ENCODE assay signal across 20 mouse cellular contexts in the genomic region with DNA sequence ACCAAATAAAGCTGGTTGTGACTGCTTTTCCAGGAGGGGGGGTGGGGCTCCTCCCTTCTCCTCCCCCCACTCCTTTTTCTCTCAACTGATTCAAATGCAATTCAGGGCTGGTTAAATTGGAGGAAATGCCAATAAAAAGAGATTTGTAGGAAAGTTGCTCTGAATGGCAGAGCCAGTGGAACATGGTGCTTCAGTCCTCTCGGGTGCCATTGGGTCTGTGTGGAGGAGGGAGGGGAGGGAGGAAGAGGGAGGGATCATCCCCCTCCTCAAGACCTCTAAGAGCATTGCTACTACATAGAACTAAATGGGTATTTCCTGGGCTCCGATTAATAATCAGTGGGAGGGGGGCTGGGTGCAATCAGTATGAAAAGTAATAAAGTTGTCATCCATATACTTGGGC.
DNase-seq lines count a peak whose midpoint lies in the region; ATAC-seq and TF ChIP-seq lines count a peak whose summit lies in the region.
"Had no signal": no experiment of that assay in that cellular context is flagged by ENCODE, and none has a peak within 500 bp of the region (broad histone marks: within the 10 kb centered on the region; RNA-seq: fewer than 3 reads in every experiment).

No protein-coding gene starts in this region.

- TF ChIP-seq CTCF in forebrain, postnatal 0 days (IDR thresholded peaks at IDR 0.05; ENCODE audit: low read depth) = no peak

- H3K9ac ChIP-seq in forebrain, embryonic 16.5 days (replicated peaks; ENCODE audit: low read depth, low read length) = no peak overlapping the region
- no peak overlapping the region for H3K9ac ChIP-seq in forebrain, postnatal 0 days
- no peak overlapping the region for H3K9ac ChIP-seq in midbrain, embryonic 11.5 days (ENCODE audit: low read length)
- no peak overlapping the region for H3K9ac ChIP-seq in midbrain, embryonic 15.5 days
- no peak overlapping the region for H3K9ac ChIP-seq in neural tube, embryonic 13.5 days
- H3K9ac ChIP-seq: heart, embryonic 12.5 days; hindbrain, embryonic 15.5 days; liver, embryonic 13.5 days; lung, embryonic 14.5 days had no signal

- no peak overlapping the region for H3K4me3 ChIP-seq in forebrain, embryonic 16.5 days (replicated peaks; ENCODE audit: low read length)
- H3K4me3 ChIP-seq in forebrain, postnatal 0 days (ENCODE audit: low read depth, low read length) = no peak overlapping the region
- no peak overlapping the region for H3K4me3 ChIP-seq in midbrain, embryonic 11.5 days (ENCODE audit: low read depth, low read length)
- no peak overlapping the region for H3K4me3 ChIP-seq in midbrain, embryonic 15.5 days
- no peak overlapping the region for H3K4me3 ChIP-seq in neural tube, embryonic 13.5 days
- H3K4me3 ChIP-seq: heart, embryonic 12.5 days; hindbrain, embryonic 15.5 days; liver, embryonic 13.5 days had no signal

- H3K36me3 ChIP-seq in forebrain, embryonic 16.5 days (ENCODE audit: control insufficient read depth, insufficient read depth) = no peaks in the 10 kb centered on the region
- H3K36me3 ChIP-seq in forebrain, postnatal 0 days (ENCODE audit: insufficient read depth) = no peaks in the 10 kb centered on the region
- H3K36me3 ChIP-seq in midbrain, embryonic 11.5 days (ENCODE audit: control insufficient read depth, insufficient read depth, low read length) = no peaks in the 10 kb centered on the region
- H3K36me3 ChIP-seq in midbrain, embryonic 15.5 days (replicated peaks) = no peaks in the 10 kb centered on the region
- no peaks in the 10 kb centered on the region for H3K36me3 ChIP-seq in neural tube, embryonic 13.5 days
- H3K36me3 ChIP-seq: hindbrain, embryonic 15.5 days; liver, embryonic 13.5 days had no signal

- DNase-seq in forebrain, postnatal 0 days = no peak
- no peak for DNase-seq in midbrain, embryonic 11.5 days (ENCODE audit: low spot score, missing footprints)
- peak; percentile 44 for DNase-seq in forelimb bud, embryonic 11.5 days (ENCODE audit: low read depth, low spot score)
- no peak for DNase-seq in spleen, postnatal 14 days (ENCODE audit: low spot score in 2 of 2)
- no peak for DNase-seq in adrenal gland, postnatal 25 days
- DNase-seq: cerebellum, adult 11-12 months; cerebellum, postnatal 10 days; gastrocnemius, postnatal 14 days; heart, adult 11 months; heart, postnatal 10 days; kidney, adult 11 months; left cerebral cortex, postnatal 4 days; liver, embryonic 13.5 days; lung, embryonic 14.5 days; thymus, postnatal 36 days had no signal

- peaks cover 43% of the 10 kb centered on the region for H3K4me1 ChIP-seq in forebrain, embryonic 16.5 days (replicated peaks; ENCODE audit: control insufficient read depth, insufficient read depth, low read length)
- H3K4me1 ChIP-seq in forebrain, postnatal 0 days (ENCODE audit: insufficient read depth) = peaks cover 27% of the 10 kb centered on the region
- peaks cover 15% of the 10 kb centered on the region for H3K4me1 ChIP-seq in midbrain, embryonic 11.5 days (ENCODE audit: control insufficient read depth, insufficient read depth, low read length)
- H3K4me1 ChIP-seq in midbrain, embryonic 15.5 days = peaks cover 49% of the 10 kb centered on the region
- peaks cover 60% of the 10 kb centered on the region for H3K4me1 ChIP-seq in neural tube, embryonic 13.5 days (replicated peaks)

- H3K9me3 ChIP-seq in forebrain, embryonic 16.5 days (ENCODE audit: control insufficient read depth, low read length) = no peaks in the 10 kb centered on the region
- no peaks in the 10 kb centered on the region for H3K9me3 ChIP-seq in forebrain, postnatal 0 days (ENCODE audit: low read length)
- no peaks in the 10 kb centered on the region for H3K9me3 ChIP-seq in midbrain, embryonic 11.5 days (ENCODE audit: control insufficient read depth, low read length)
- no peaks in the 10 kb centered on the region for H3K9me3 ChIP-seq in midbrain, embryonic 15.5 days
- 0 out of 2 replicates have a peak, but pooled peaks cover 5% of the 10 kb centered on the region for H3K9me3 ChIP-seq in neural tube, embryonic 13.5 days
- H3K9me3 ChIP-seq: heart, embryonic 12.5 days; hindbrain, embryonic 15.5 days; liver, embryonic 13.5 days had no signal

- WGBS in forebrain, embryonic 16.5 days = 30% methylated on average over 2 of the region's 2 CpGs
- WGBS in forebrain, postnatal 0 days = 41% methylated on average over 2 of the region's 2 CpGs
- 65% methylated on average over 2 of the region's 2 CpGs for WGBS in midbrain, embryonic 11.5 days
- WGBS in midbrain, embryonic 15.5 days = 36% methylated on average over 2 of the region's 2 CpGs
- WGBS in neural tube, embryonic 13.5 days = 26% methylated on average over 2 of the region's 2 CpGs

- H3K27me3 ChIP-seq in forebrain, embryonic 16.5 days (replicated peaks; ENCODE audit: control insufficient read depth, insufficient read depth, low read length) = no peaks in the 10 kb centered on the region
- H3K27me3 ChIP-seq in forebrain, postnatal 0 days (ENCODE audit: insufficient read depth, low read length) = no peaks in the 10 kb centered on the region
- no peaks in the 10 kb centered on the region for H3K27me3 ChIP-seq in midbrain, embryonic 11.5 days (ENCODE audit: control insufficient read depth, insufficient read depth, low read length)
- H3K27me3 ChIP-seq in midbrain, embryonic 15.5 days (replicated peaks) = no peaks in the 10 kb centered on the region
- H3K27me3 ChIP-seq in neural tube, embryonic 13.5 days = no peaks in the 10 kb centered on the region
- H3K27me3 ChIP-seq: heart, embryonic 12.5 days; hindbrain, embryonic 15.5 days had no signal

- ATAC-seq in forebrain, embryonic 16.5 days = no peak
- ATAC-seq in forebrain, postnatal 0 days = no peak
- ATAC-seq in midbrain, embryonic 11.5 days (ENCODE audit: low FRiP score) = 0 out of 2 replicates have a peak, but pooled peaks have one; percentile 54
- no peak for ATAC-seq in midbrain, embryonic 15.5 days (replicated peaks)
- peak; percentile 68 for ATAC-seq in neural tube, embryonic 13.5 days (ENCODE audit: low read depth)

- no peak overlapping the region for H3K4me2 ChIP-seq in forebrain, embryonic 16.5 days (ENCODE audit: low read length)
- H3K4me2 ChIP-seq in forebrain, postnatal 0 days (ENCODE audit: low read depth) = no peak overlapping the region
- no peak overlapping the region for H3K4me2 ChIP-seq in midbrain, embryonic 11.5 days
- no peak overlapping the region for H3K4me2 ChIP-seq in midbrain, embryonic 15.5 days
- H3K4me2 ChIP-seq in neural tube, embryonic 13.5 days = no peak overlapping the region
- H3K4me2 ChIP-seq: heart, embryonic 12.5 days; hindbrain, embryonic 15.5 days; liver, embryonic 13.5 days; lung, embryonic 14.5 days had no signal

- peak overlapping the region; percentile 28; the same call in 1 of the 2 replicates for H3K27ac ChIP-seq in forebrain, embryonic 16.5 days (ENCODE audit: low read length)
- no peak overlapping the region for H3K27ac ChIP-seq in forebrain, postnatal 0 days (ENCODE audit: low read depth, low read length)
- no peak overlapping the region for H3K27ac ChIP-seq in midbrain, embryonic 11.5 days (ENCODE audit: low read depth, low read length)
- no peak overlapping the region; the same call in 1 of the 2 replicates for H3K27ac ChIP-seq in midbrain, embryonic 15.5 days
- peak overlapping the region; percentile 54 for H3K27ac ChIP-seq in neural tube, embryonic 13.5 days (replicated peaks)
- H3K27ac ChIP-seq: hindbrain, embryonic 15.5 days; liver, embryonic 13.5 days had no signal

Comparison
In these comparisons a context has a peak if more than half of its experiments do, and no peak if none do; other contexts are left out.
1. ATAC-seq: peak in midbrain, embryonic 11.5 days (single experiment) and neural tube, embryonic 13.5 days (single experiment); none in forebrain, embryonic 16.5 days (single experiment), forebrain, postnatal 0 days (single experiment) and midbrain, embryonic 15.5 days (single experiment).
2. H3K27ac ChIP-seq: peak in forebrain, embryonic 16.5 days (single experiment) and neural tube, embryonic 13.5 days (single experiment); none in forebrain, postnatal 0 days (single experiment), midbrain, embryonic 11.5 days (single experiment) and midbrain, embryonic 15.5 days (single experiment).